Mouse (Mus musculus): Measurements from ENCODE around the gene Cuedc1. TPM values are rescaled to one million over a fixed set of nuclear protein-coding genes. Genes with fewer than 3 reads are reported as not detected.
A peak's percentile ranks its signal among the peaks of the same experiment; 100 is the strongest.

The Cuedc1 gene
- polyA plus RNA-seq, 1 experiment: 42.0 TPM

GRCm38 (mm10) chr11:88146264-88147060 is 48.6 kb downstream of the Cuedc1 start:
- no peak for TF ChIP-seq CTCF (IDR thresholded peaks at IDR 0.05; ENCODE audit: borderline replicate concordance, insufficient read depth, low read depth, low read length)
- TF ChIP-seq POLR2A (IDR thresholded peaks at IDR 0.05; ENCODE audit: borderline replicate concordance, insufficient read depth, low read length): no peak
- Histone ChIP-seq H3K27me3 (ENCODE audit: control insufficient read depth, insufficient read depth, low read length) (no peaks in the 10 kb centered on the region), H3K4me3 (replicated peaks; ENCODE audit: insufficient read depth, low read depth, low read length) (no peak overlapping the region), H3K27ac (ENCODE audit: insufficient read depth, low read length) (peak overlapping the region; percentile 62), H3K4me1 (ENCODE audit: control insufficient read depth, insufficient read depth, low read length) (peaks cover 26% of the 10 kb centered on the region)
- DNase-seq: no peak
- WGBS: 77% methylated on average over 12 of the region's 12 CpGs

- no peak overlapping the region for H3K27ac ChIP-seq (ENCODE audit: insufficient read depth, low read length)
- no peaks in the 10 kb centered on the region for H3K27me3 ChIP-seq (ENCODE audit: control insufficient read depth, insufficient read depth, low read length)
- DNase-seq: no peak
- TF ChIP-seq POLR2A (IDR thresholded peaks at IDR 0.05; ENCODE audit: borderline replicate concordance, insufficient read depth, low read length) (no peak), CTCF (IDR thresholded peaks at IDR 0.05; ENCODE audit: borderline replicate concordance, insufficient read depth, low read depth, low read length) (no peak)
- peaks cover 27% of the 10 kb centered on the region for H3K4me1 ChIP-seq (ENCODE audit: control insufficient read depth, insufficient read depth, low read length)
- WGBS: 96% methylated on average over 5 of the region's 5 CpGs
- H3K4me3 ChIP-seq (replicated peaks; ENCODE audit: insufficient read depth, low read depth, low read length): no peak overlapping the region
Observed at GRCm38 (mm10) chr11:88147388-88147787, 49.5 kb downstream of the Cuedc1 start.

- TF ChIP-seq CTCF (IDR thresholded peaks at IDR 0.05; ENCODE audit: borderline replicate concordance, insufficient read depth, low read depth, low read length) (no peak), POLR2A (IDR thresholded peaks at IDR 0.05; ENCODE audit: borderline replicate concordance, insufficient read depth, low read length) (no peak)
- no peak overlapping the region for H3K4me3 ChIP-seq (replicated peaks; ENCODE audit: insufficient read depth, low read depth, low read length)
- peak overlapping the region; percentile 74 for H3K27ac ChIP-seq (ENCODE audit: insufficient read depth, low read length)
- no peaks in the 10 kb centered on the region for H3K27me3 ChIP-seq (ENCODE audit: control insufficient read depth, insufficient read depth, low read length)
- WGBS: 53% methylated on average over 7 of the region's 7 CpGs
- H3K4me1 ChIP-seq (ENCODE audit: control insufficient read depth, insufficient read depth, low read length): peaks cover 25% of the 10 kb centered on the region
- DNase-seq: no peak
Observed at GRCm38 (mm10) chr11:88148015-88148637, 50.3 kb downstream of the Cuedc1 start.

GRCm38 (mm10) chr11:88148638-88149279 is 50.9 kb downstream of the Cuedc1 start:
- H3K27me3 ChIP-seq (ENCODE audit: control insufficient read depth, insufficient read depth, low read length): no peaks in the 10 kb centered on the region
- TF ChIP-seq CTCF (IDR thresholded peaks at IDR 0.05; ENCODE audit: borderline replicate concordance, insufficient read depth, low read depth, low read length) (no peak), POLR2A (IDR thresholded peaks at IDR 0.05; ENCODE audit: borderline replicate concordance, insufficient read depth, low read length) (no peak)
- WGBS: 16% methylated on average over 11 of the region's 11 CpGs
- peak overlapping the region; percentile 74 for H3K27ac ChIP-seq (ENCODE audit: insufficient read depth, low read length)
- H3K4me3 ChIP-seq (replicated peaks; ENCODE audit: insufficient read depth, low read depth, low read length): no peak overlapping the region
- H3K4me1 ChIP-seq (ENCODE audit: control insufficient read depth, insufficient read depth, low read length): peaks cover 25% of the 10 kb centered on the region
- DNase-seq: peak; percentile 68 to 75

GRCm38 (mm10) chr11:88151379-88152155 is 53.7 kb downstream of the Cuedc1 start:
- no peak for DNase-seq
- WGBS: 52% methylated on average over 7 of the region's 7 CpGs
- Histone ChIP-seq H3K27me3 (ENCODE audit: control insufficient read depth, insufficient read depth, low read length) (no peaks in the 10 kb centered on the region), H3K4me1 (ENCODE audit: control insufficient read depth, insufficient read depth, low read length) (peaks cover 39% of the 10 kb centered on the region), H3K4me3 (replicated peaks; ENCODE audit: insufficient read depth, low read depth, low read length) (no peak overlapping the region), H3K27ac (ENCODE audit: insufficient read depth, low read length) (0 out of 2 replicates have a peak overlapping the region, but pooled peaks have one; percentile 4)
- no peak for TF ChIP-seq CTCF (IDR thresholded peaks at IDR 0.05; ENCODE audit: borderline replicate concordance, insufficient read depth, low read depth, low read length)

- Histone ChIP-seq H3K4me3 (replicated peaks; ENCODE audit: insufficient read depth, low read depth, low read length) (no peak overlapping the region), H3K27ac (ENCODE audit: insufficient read depth, low read length) (no peak overlapping the region), H3K27me3 (ENCODE audit: control insufficient read depth, insufficient read depth, low read length) (no peaks in the 10 kb centered on the region), H3K4me1 (ENCODE audit: control insufficient read depth, insufficient read depth, low read length) (peaks cover 44% of the 10 kb centered on the region)
- TF ChIP-seq CTCF (IDR thresholded peaks at IDR 0.05; ENCODE audit: borderline replicate concordance, insufficient read depth, low read depth, low read length) (no peak), POLR2A (IDR thresholded peaks at IDR 0.05; ENCODE audit: borderline replicate concordance, insufficient read depth, low read length) (no peak)
- 74% methylated on average over 5 of the region's 5 CpGs for WGBS
- no peak for DNase-seq
Observed at GRCm38 (mm10) chr11:88153880-88154279, 56.0 kb downstream of the Cuedc1 start.

DNA sequence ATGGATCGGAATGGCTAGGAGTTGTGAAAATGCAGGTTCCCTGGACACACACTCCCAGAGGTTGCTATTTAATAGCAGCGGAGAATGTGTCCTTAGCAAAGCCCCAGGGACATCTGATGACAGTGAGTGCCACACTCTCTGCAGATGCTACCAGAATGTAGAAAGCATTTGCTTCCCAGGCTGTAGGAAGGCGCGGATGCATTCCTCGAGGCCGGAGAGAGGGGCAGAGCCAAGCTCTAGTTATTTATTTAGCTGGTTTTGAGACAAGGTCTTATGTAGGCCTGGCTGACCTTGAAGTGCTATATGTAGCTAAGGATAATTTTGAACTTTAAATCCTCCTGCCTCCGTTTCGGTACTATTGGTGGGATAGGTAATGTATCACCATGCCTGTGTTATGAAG is 56.6 kb downstream of the Cuedc1 start:
- peaks cover 44% of the 10 kb centered on the region for H3K4me1 ChIP-seq (ENCODE audit: control insufficient read depth, insufficient read depth, low read length)
- H3K4me3 ChIP-seq (replicated peaks; ENCODE audit: insufficient read depth, low read depth, low read length): no peak overlapping the region
- 96% methylated on average over 8 of the region's 8 CpGs for WGBS
- no peak for TF ChIP-seq POLR2A (IDR thresholded peaks at IDR 0.05; ENCODE audit: borderline replicate concordance, insufficient read depth, low read length)
- no peak for TF ChIP-seq CTCF (IDR thresholded peaks at IDR 0.05; ENCODE audit: borderline replicate concordance, insufficient read depth, low read depth, low read length)
- no peaks in the 10 kb centered on the region for H3K27me3 ChIP-seq (ENCODE audit: control insufficient read depth, insufficient read depth, low read length)
- DNase-seq: no peak
- H3K27ac ChIP-seq (ENCODE audit: insufficient read depth, low read length): no peak overlapping the region
